Mouse (Mus musculus): ENCODE data around the gene Gm14412. TPM values are rescaled to one million over a fixed set of nuclear protein-coding genes. Genes with fewer than 3 reads are reported as not detected.

The Gm14412 gene
- polyA plus RNA-seq, 1 experiment from 2014 or later, result 0.31 TPM

Other genes starting within 250 kb of the Gm14412 start
- gene Gm14401, start 250.0 kb downstream of the Gm14412 start, polyA plus RNA-seq (2016; fragmentation: Nextera tagmentation; extraction: Ambion mirVana), result 0.31 TPM in 1 of 2 replicates, not detected in the other
- gene Gm14410, start 117.9 kb downstream of the Gm14412 start, polyA plus RNA-seq (2016; fragmentation: Nextera tagmentation; extraction: Ambion mirVana), result 29.0 and 34.7 TPM in 2 replicates
- not detected in 2 replicates for gene Gm14409, start 57.3 kb downstream of the Gm14412 start, polyA plus RNA-seq (2016; fragmentation: Nextera tagmentation; extraction: Ambion mirVana)
- 11.7 and 12.0 TPM in 2 replicates for gene Gm14418, start 74.0 kb upstream of the Gm14412 start, polyA plus RNA-seq (2016; fragmentation: Nextera tagmentation; extraction: Ambion mirVana)
- gene Zfp970, start 140.4 kb upstream of the Gm14412 start, polyA plus RNA-seq (2016; fragmentation: Nextera tagmentation; extraction: Ambion mirVana), result 12.6 and 13.2 TPM in 2 replicates
- gene Gm14403, start 173.9 kb upstream of the Gm14412 start, polyA plus RNA-seq (2016; fragmentation: Nextera tagmentation; extraction: Ambion mirVana), result 7.1 and 8.3 TPM in 2 replicates

Measured in embryonic facial prominence, embryonic 10.5 days (tissue).